Mouse (Mus musculus) v-Abl transformed pro-B cells (cell line): ENCODE measurements around the gene Prrc2b.

Experiments
- in situ Hi-C, 2 experiments: fragments of 400-800 bp; cut with MboI; formaldehyde crosslinking; loops; one replicate each; pipeline ENCODE4 v1.15.1; 2025; ENCODE audit not compliant: unreplicated experiment in 2 of 2

Prrc2b gene

DNA sequence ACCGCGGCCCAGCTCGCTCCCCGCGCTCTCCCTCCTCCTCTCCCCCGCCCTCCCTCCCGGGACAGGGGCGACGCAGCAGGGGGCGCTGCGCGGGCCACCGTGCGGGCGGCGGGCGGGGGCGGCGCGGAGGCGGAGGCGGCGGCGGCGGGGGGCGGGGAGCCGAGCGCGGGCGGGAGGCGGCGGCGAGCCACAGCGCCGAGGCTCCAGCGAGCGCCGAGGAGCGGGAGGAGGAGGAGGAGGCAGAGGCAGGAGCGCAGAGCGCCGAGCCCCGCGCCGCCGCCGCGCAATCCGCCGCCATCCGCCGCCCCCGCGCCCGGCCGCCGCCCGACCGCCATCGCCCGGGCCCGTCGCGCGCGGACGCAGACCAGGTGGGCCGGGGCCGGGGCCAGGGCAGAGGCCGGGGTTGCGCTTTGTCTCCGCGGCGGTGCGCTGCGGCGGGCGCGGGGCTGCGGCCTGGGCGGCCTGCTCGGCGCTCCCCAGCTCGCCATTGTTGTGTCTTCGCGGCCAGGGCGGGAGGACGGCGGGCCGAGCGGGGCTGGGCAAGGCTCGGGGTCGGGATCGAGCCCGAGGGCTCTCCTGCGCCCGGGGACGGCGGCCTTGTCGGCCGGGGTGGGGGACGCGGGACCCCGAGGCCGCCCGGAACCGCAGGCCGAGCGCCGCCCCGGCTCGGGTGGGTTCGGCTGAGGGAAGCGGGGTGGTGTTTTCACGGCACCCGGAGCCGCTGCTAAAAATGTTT, at the start of gene Prrc2b:
Prrc2b (plus strand) TSS at position 159 of the 736 bp plus-strand sequence.
- in situ Hi-C loops: no loop called here

DNA sequence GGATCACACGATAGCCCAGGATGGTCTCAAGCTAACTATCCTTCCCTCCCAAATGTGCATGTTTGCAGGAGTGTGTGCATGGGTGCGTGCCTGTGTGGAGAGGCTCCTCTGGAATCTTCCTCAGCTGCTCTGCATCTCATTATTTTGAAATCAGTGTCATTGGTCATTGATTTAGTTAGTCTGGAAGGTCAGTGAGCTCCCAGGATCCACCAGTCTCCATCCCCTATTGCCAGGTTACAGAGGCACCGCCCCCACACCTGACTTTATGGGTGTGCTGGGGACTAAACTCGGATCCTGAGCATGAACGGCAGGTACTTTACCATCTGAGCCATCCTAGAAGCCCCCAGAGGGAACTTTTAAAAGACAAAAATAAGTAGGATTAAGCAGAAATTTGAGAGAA, 47.9 kb upstream of the Prrc2b start:
- in situ Hi-C loops: no loop called here

DNA sequence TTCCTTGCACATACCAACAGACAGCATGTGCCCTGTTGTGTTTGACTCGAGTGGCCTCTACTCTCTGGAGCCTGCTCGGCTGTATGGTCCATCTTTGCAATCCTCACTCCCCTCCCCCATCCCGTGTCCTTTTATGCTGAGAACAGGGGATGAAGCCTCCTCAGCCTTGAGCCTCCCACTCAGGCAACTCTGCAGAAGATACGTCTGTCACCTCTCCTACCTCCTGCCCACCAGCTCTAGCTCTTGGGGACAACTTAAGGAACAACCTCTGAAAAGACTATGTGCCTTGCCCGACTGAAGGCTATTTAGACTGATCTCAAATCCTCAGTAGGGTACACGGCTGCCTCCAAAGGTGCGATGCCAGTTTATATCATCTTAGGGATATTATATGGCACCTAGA, 47.3 kb upstream of the Prrc2b start:
- in situ Hi-C loops: no loop called here

DNA sequence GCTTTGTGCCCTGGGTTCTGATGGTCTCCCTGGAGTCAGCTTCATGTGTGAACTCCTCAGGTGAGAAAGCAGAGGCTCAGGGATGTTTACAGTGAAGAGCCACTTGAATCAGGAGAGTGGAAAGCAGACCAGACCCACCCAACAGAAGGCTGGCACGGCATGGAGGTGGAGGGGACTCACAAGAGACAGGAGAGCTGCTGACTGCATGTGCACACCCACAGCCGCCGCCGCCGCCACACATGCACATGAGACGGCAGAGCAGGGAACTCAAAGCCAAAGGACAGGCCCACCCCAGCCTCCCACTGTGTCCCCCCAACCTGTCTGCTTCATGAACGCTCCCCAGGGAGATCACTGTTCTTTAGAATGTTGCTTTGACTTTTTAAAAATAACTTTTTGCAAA, 46.8 kb upstream of the Prrc2b start:
- in situ Hi-C loops: no loop called here

DNA sequence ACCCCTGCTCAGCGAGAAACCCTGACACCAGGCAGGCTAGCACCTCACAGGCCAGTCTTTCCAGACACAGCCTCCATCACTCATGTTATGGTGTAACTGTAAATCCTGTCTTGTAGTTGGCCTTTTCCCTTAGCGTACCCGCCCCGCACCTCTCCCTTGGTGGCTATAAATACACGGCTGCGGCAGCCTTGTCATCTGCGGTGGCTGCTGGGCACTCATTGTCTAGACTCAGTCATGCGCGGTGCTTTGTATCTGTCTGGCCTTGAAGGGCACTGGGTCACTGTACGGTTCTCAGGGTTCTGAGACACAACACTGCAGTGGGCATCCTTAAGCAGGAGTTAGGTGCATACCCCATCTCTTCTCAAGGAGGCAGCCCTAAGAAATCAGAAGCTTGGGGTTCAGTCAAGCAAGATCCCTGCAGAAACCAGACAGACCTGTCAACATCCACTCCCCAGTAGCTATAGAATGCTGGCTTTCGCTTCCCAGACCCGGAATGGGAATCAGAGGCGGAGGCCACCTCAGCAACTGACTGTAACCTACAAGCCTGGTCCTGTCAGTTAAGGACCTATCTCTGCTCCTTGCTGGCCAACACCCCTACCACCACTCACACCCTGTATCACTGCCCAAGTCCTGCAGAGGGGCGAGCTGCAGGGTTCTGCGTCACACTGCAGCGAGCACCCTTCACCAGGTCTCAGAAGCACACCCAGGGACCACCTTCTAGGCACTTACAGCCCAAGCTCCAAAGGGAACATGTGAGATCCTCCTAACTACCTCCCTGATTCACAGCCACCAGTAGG, 45.6 kb upstream of the Prrc2b start:
- in situ Hi-C loops: no loop called here

DNA sequence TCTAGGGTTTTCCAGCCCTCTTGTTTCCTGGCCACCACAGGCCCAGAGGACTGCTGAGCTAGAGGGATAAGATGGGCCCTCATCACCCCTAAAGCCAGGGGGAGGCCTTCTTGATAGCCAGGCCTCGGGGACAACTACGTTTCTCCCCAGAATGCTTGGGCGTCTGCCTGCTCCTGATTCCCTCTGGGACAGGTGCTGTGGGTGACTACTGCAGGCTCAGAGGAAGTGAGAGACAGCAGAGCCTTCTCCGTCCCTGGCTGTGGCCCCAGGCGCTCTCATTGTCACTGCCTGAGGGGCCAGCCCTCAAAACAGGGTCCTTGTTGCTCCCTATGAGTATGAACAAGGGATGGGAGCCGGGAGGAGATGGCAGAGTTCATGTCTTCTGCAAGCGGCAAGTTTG, 45.0 kb upstream of the Prrc2b start:
- in situ Hi-C loops: no loop called here

DNA sequence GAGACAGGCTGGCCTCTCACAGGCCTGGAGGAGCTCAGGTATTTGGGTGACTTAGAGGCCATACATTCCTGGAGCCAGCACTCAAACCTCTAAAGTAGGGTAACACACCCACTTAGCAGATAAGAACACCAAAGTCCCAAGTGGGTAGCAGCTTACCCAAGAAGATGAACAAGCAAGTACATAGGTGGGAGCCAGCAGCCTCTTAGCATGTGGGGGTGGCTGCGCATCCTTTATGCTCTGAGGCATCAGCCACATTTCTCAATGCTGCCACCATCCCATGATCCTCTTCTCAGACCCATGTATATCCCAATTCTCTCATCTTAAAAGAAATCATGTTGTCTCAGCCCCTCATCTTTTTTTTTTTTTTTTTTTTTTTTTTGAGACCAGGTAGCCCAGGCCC, 39.6 kb upstream of the Prrc2b start:
- in situ Hi-C loops: no loop called here

DNA sequence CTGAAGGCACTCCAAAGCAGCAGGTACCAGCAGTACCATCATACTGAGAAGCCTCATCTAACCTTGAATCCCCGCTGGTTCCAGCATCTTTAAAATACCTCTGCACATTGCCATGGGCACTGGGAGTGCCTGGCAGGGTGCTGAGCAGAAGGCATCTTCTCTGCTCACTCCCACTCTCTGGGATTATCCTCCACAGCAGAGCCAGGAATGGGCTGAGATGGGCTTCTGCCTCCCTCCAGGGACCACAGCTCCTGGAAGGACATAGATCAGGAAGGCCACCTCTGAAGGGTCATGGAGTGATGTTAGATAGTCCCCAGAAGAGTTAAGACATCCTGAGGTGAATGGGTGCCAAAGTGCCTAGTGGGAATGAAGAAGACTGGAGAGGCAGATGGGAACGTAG, 38.3 kb upstream of the Prrc2b start:
- in situ Hi-C loops: no loop called here

DNA sequence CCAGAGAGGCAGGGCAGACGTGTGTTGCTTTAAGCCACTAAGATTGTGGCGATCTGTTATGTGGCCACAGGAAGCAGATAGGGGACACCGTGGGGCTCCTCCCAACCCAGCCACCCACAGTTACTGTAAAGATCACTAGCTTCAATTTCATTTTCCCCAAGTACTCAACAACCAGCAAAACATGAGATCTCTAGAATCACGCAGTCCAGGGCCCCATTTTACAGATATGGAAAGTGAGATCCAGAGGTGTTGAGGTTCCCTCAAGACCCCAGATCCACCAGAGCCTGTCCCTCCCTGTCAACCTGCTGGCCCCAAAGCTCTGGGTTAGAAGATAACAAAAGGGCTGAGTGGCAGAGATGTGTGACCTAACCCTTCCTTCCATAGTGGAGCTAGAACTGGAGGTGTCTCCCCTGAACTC, 35.0 kb upstream of the Prrc2b start:
- in situ Hi-C loops: no loop called here

DNA sequence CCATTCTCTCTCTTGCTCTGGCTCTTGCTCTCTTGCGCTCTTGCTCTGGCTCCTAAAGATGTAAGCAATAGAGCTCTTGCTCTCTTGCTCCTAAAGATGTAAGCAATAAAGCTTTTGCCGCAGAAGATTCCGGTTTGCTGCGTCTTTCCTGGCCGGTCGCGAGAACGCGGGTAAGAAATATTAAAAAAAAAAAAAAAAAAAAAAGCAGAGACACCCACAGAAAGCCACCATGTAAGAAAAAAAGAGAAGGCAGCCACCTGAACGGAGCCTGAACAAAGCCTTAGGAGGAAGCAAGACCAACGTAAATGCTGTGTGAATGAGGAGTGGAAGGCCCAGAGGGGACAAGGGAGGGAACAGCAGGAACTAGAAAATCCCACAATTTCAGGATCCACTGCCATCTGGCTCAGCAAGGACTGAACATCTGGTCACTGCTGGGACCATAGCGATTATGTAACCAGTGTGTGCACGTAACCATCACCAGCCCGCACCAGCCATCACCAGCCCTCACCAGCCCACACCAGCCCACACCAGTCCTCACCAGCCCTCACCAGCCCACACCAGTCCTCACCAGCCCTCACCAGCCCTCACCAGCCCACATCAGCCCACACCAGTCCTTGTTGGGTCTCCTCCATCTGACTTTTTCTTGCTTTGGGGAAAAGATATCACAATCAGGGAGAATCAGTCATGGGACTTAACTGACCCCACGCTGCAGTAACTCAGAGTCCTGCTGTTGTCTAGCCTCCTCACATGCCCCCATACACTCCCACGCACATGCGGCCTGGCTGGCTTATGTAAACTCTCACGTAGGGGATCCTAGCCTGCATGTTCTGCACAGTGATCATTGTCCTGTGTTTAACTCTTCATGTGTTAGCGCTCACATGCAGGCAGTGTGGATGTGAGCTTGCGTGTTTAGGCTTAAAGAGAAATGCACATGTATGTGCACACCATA, 30.8 kb upstream of the Prrc2b start:
- in situ Hi-C loops: loop anchor here in 1 of 2 experiments (5.0 kb wide), 1 partner anchor 33 kb away; no protein-coding TSS in a partner anchor

DNA sequence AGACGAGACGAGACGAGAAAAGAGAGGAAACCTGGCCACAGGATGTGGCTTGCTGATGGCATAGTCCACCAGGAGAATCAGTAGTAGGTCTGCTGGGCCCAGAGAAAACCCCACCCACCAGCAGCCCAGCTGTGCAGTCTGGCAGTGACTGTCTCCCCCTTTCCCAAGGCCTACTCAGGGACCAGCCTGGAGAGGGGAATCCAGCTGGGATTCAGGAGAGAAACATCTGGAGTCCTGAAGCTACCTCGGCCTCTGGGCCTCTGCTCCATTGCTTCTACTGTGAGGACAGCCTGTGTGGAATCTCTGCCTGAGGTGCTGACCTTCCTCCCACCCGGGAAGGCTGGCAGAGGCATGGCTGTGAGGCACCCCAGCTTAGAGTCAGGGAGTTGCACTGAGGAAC, 29.7 kb upstream of the Prrc2b start:
- in situ Hi-C loops: loop anchor here in 1 of 2 experiments (5.0 kb wide), 1 partner anchor 34 kb away; no protein-coding TSS in a partner anchor

DNA sequence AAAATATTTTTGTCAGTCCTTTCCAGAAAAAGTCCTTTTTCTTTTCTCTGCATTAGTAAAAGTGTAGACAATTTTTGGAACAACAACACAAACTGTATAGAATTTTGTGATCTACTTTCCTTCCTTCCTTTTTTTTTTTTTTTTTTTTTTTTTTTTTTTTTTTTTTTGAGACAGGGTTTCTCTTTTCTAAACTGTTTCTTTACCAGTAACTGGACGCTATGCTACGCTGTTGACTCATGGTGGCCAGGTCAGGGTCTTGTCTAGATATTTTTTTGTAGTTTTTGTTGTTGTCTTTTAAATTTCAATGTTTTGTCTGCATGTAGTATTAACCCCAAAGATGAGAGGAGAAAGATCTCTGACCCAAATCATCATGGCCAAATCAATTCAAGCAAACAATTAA, 29.1 kb upstream of the Prrc2b start:
- in situ Hi-C loops: loop anchor here in 1 of 2 experiments (5.0 kb wide), 1 partner anchor 34 kb away; no protein-coding TSS in a partner anchor

DNA sequence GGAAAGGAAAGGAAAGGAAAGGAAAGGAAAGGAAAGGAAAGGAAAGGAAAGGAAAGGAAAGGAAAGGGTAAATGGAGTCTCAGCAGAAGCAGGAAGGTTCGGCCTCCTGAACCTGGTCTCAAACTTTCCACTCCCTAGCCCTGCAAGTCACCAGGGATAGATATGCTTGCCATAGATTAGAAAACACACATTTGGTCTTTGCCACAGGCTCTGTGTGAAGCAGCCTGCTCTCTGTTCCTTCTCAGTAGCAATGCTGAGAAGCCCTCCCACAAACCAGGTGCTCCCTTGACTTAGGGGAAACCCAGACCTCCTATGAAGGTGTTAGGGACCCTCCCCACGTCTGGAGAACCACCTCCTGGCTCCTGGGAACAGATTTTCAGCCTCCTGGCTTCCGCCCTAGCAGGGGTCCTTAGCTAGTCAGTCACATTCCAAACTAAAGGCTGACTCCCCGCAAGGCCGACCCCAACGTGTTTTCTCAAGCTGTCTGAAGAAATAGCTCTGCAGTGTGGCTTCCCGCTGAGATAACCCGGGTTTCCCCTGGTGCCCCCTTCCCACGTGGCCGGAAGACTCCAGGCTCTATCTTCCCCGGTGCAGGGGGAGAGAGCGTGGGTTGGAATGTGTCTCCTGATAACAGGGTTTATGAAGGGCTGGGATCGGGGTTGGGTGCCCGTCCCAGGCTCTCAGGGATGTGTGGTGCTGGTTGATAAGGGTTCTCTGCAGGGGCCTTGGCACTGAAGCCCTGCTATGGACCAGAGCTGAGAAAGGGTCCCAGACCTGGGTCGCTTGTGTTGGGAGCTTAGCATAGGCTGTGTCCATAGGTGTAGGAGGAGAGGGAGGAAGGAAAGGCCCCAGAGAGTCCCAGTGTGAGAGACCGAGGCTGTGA, 23.0 kb upstream of the Prrc2b start:
- in situ Hi-C loops: loop anchor here in 1 of 2 experiments (5.0 to 25.0 kb wide), 2 partner anchors 41 to 441 kb away; partner anchors contain the start of gene Abl1

DNA sequence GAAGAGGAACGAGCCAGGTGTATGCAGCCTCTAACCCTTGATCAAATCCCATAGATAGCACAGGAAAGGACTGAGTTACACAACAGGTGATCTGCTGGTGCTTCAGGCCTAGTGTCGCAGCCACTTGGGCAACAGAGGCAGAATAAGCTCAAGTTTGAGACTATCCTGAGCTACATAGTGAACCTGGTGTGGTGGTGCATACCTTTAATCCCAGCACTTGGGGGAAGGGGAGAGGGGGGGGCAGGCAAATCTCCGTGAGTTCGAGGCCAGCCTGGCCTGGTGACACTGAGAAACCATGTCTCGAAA, 22.4 kb upstream of the Prrc2b start:
- in situ Hi-C loops: loop anchor here in 1 of 2 experiments (5.0 to 25.0 kb wide), 2 partner anchors 41 to 441 kb away; partner anchors contain the start of gene Abl1

DNA sequence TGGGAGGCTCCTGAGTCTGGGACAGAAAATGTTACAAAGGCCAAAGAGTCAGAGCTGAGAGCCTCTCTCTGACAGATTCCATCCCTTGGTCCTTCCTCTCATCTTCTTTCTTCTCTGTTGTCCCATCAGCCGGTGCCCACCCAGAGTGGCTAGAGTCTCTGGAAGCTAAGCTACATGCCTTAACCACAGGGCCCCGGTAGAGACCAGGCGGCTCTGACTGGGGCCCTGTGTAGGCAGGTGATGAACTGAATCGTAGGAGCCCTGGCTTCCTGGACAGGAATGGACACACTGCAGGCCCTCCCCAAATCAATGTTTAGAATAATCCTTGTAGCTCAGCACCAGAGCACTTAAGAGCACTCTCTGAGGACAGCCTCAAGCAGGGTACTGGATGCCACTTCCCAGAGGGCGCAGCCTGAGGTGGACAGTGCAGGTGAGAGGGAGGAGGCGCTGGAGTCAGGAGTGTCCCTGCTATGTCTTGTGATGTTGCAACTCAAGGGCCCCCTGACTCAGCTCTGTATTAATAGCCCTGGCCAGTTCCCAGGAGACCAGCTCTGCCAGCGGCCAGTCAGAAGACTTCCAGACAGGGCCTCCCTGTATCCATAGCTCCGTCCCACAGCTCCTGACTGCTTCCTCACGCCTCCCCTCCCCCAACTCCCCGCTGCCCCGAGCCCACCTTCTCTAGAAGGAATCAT, 21.4 kb upstream of the Prrc2b start:
- in situ Hi-C loops: loop anchor here (5.0 to 25.0 kb wide), 12 partner anchors 42 to 647 kb away; partner anchors contain the start of genes Abl1 (in 2 of the 2), Qrfp (in 2 of the 2) and Ptges2 (in 1 of the 2)

DNA sequence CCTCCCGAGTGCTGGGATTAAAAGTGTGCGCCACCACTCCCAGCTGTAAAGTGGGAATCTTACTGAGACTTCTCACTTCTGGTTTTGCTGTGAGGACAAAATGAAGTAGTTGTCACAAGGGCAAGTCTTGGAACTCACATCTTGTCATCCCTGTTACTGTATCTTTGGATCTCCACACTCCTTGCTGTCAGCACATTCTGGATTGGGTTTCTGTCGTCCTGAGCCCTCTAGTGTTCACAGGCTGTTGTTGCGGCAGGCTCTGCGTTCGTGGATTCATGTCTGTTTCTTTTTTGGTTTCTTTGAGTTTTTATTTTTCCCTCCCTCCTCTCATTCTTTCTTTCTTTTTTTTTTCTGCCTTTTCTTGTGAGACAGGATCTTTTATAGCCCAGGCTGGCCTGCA, 20.4 kb upstream of the Prrc2b start:
- in situ Hi-C loops: loop anchor here (5.0 to 25.0 kb wide), 11 partner anchors 62 to 648 kb away; partner anchors contain the start of genes Abl1 (in 2 of the 2), Qrfp (in 2 of the 2) and Ptges2 (in 1 of the 2)

DNA sequence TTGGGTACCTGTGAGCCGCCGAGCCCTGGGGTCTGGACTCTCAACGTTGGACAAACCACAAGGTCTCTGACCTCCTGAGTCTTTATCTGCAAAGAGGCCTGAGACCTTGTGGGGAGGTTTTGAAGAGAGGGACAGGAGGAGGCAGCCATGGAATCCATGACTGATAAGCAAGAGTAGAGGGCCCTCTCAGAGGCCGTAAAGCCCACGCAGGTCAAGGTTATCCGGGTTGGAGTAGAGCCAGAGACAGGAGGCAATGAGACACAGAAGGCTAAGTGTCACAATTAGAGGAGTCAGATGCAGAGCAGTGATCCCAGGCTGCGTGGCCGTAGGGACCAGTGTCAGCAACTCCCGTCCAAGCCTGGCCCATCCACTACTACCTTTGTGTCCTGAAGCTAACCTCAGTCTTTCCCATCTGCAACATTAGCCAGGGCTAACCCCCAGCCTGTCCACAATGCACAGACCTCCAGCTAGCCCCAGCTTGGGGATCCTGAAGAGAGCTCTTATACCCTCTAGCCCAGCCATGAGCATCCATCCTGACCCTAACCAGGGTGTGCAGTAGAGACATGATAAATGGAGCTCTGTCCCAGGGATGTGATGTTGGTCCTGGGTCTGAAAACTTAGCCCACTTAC, 19.6 kb upstream of the Prrc2b start:
- in situ Hi-C loops: loop anchor here (5.0 to 25.0 kb wide), 11 partner anchors 61 to 649 kb away; partner anchors contain the start of genes Abl1 (in 2 of the 2), Qrfp (in 2 of the 2) and Ptges2 (in 1 of the 2)
